Mouse (Mus musculus): ENCODE data around the gene Mylip. TPM values are rescaled to one million over a fixed set of nuclear protein-coding genes. Genes with fewer than 3 reads are reported as not detected.

Gene Mylip
- 37.9 TPM for polyA plus RNA-seq (2017; shearing (Covaris generic))

DNA sequence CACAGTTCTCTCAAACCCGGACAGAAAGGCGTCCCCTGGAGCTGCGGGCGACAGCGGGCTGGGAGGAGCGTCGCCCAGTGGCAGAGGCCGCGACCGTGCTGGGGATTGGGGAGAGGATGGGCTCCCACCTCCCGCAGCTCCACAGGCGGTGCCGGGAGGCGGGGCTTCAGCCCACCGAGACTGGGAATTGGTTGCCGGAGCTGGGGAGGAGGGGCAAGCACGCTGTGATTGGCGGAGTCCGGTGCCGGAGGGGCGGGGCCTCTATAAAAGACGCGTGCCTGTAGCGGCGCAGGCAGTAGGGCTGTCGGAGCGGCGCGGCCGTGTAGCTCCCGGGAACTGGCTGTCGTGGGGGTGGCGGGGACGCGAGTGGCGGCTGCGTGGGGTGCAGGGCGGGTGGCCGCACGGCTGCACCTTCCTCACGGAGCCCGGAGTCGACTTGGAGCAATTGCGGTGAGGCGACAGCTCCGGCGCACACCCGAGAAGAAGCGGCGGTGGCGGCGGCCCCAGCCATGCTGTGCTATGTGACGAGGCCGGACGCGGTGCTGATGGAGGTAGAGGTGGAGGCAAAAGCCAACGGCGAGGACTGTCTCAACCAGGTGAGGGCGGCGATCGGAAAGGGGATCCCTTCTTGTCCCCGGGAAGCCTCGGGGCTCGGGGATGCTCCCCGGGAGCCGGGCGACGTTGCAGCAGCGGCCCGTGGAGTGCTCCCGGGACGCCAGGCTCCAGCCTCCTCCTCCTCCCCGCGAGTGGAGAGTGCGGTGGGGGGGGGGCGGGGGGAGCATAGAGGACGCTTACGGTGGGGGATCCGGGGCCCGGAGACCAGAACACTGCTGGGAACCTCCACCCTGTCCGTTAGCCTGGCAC is at the start of gene Mylip:
Gene Mylip (plus strand): TSS at position 295 of the 864 bp plus-strand sequence.

Other genes starting within 250 kb of the Mylip start
- not detected for gene Gmpr, start 117.7 kb downstream of the Mylip start, polyA plus RNA-seq (2017; shearing (Covaris generic))